Mouse (Mus musculus) cerebellum, adult 11-12 months (tissue): ENCODE data around the gene Ifrd2.

Experiments used
- DNase-seq: peaks from one replicate; pipeline ENCODE4 v3.0.0; 2022

The Ifrd2 gene

DNA sequence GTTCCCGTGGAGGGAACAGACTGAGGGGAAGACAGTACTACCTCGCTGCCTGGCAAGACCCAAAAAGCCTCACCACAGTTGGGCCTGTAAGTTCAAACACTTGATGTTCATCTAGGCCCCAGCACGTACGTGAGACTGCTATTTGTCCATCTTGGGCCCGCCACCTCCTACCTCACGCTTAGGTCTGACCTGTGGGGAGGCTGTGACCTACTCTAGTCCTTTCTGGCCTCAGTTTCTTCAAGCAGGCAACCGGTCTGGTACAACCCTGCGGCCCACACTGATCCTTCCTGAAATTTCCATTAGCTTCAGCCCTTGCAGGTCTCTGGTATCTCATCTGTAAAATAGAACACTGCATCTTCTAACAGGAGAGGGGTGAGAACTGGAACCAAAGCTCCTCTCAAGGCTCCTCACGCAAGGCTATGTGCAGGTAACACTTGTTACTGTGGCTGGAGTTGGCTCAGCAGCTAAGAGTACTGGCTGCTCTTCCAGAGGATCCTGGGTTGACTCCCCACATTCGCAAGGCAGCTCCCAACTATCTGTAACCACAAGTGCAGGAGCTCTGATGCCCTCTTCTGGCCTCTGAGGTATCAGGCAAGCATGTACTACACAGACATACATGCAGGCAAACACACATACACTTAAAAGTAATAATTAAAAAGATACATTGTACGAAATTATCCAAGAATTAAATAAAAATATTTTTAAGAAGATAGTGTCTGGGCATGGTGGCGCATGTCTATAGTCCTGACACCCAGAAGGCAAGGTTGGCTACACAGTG lies 38.1 kb downstream of the Ifrd2 start:
- DNase-seq, result no peak

DNA sequence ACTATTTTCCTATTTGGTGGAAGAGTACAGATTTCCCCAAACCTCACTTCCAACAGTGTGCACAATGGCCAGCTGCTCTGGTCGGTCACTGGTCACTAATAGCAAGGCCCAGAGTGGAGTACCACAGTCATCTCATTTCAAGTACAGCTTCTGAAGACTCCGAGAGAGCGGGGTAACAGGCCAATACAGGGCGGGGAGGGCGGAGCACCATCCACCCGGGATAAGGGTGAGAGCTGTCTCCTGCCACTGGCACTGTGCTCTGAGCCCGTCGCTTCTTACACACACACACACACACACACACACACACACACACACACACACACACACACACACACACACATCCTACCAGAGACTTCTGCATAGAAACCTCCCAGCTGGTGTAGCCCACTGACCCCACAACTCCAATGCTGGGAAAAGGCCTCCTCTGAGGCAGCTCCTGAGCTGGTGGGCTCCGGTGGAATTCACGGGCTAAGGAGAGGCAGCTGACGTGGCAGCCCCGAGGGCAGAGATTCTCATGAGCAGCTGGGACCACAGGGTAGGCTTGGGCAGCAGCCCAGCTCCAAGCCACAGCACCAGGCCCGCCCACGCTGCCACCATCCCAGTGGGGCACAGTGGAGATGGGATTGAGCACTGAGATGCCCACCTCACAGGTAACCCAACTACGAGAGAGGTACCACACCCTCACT lies 38.9 kb downstream of the Ifrd2 start:
- DNase-seq, result peak; percentile 45

DNA sequence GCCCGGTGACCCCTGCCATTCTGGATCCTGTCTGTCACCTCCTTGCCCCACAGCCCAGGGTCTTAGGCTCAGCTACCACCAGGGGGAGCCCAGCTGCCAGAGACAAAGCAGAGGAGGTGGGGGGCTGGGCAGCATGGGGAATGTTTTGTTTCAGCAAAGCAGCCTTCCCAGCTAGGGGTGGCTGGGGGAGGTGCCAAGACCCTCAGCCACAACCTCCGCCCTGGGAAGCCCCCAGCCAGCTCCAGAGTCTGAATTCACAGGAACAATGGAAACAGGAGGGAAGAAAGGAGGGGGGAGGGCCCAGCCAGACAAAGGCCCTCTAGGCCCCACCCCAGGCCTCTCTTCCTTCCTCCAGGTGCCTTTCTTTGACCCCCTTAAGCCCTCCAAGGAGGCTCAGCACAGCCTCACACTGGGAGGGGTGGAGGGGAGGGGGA lies 39.4 kb downstream of the Ifrd2 start:
- DNase-seq, result peak; percentile 81

DNA sequence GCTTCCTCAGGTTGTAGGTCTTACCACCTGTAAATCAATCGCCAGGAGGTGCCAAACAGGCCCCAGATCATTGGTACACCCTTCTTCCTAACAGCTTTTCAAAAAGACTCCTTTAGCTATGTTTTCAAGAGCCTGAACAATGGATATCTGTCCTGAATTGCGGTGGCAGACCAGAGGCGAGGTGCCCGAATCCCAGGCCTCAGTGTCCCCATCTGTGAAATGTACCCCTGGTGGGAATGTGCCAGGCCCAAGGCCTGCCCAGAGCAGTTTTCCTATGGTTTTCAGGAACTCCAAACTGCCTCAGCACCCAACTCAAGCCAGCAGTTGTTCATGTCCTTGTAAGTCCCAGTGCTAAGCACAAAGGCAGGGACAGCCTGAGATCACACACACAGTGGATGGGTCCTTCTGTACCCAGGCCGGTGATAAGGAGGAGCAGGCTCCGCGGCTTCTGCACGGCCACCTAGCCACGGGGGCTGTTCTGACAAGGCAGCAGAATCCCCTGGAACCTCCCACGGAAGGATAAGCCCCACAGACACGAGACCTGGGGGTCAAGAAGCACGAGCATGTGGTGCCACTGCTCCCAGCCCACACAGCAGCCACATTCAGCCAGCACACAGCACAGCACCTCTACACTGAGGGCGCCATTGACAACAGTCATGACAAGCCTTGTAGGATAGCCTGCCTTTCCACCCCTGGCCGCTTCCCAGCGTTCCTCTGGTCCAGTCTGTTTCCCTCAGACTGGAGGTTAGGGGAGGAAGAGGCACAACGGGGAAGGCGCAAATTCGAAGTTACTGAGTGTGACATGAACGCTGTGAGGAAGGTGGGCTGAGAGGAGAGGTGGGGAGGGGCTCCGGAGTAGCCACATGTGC lies 40.2 kb downstream of the Ifrd2 start:
- peak; percentile 51 for DNase-seq

DNA sequence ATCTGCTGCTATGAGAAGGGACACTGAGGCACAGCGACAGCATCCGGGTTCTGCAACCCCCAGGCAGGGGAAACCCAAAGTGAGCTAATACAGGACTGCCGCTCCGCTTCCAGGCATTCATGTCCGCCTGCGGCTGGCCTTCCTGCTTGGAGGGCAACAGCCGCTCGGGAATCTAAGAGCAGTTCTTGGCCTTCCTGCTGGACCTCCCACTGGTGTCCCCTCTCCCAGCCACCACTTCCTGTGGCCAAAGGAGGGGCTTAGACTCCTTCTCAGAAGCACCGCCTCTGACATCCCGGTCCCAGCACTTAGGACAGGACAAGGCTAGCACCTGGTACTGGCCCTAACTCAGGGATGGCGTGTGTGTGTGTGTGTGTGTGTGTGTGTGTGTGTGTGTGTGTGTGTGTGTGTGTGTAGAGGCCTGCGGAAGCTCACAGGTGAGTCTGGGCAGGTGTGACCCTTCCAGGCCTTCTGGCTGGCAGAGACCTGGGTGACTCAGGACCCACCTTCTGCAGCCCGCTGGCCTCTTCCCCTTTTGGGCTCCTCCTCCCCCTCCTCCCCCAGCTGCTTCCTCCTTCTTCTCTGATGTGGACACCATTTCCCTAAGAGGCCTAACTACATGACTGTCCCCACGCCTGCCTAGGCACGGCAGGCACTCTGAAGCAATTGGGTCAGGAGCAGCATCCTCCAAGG lies 41.4 kb downstream of the Ifrd2 start:
- DNase-seq, result peak; percentile 48

DNA sequence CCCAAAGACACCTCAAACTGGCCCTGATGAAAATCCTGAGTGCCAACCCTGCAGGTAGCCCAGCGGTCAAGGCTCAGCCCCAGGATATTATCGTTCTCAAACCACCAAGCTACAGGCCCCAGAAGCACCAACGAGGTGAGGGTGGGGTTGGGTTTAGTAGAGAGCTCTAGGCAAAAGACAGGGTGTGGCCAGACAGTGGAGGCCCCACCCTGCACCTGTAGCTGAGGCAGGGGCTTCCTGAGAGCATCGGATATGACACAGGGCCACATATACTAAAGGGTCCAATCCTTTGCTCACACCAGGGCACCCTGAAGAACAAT lies 41.9 kb downstream of the Ifrd2 start:
- peak; percentile 42 for DNase-seq

DNA sequence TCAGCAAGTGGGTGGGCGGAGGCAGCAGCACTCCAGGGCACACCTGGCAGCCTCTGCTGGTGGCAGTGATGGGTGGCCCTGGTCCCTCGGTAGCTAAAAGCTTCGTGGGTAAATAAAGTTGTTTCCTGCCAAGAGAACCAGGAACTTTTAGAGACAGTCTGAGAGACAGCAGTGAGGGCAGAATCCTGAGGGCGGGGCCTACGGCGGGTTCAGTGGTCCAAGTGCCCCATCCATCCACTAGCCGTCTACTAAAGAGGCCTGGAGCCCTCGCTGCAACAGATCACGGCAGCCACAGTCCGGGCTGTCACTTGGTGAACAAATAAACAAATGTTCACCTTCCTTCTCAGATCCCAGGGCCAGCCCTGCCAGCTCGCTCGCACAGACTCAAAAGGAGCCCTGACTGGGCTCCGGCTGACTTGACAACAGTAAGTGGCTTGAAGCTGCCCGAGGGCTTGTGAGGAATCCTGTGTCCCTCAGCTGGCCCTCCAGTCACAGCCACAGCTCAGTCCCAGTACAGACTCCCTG lies 42.5 kb downstream of the Ifrd2 start:
- peak; percentile 51 for DNase-seq

DNA sequence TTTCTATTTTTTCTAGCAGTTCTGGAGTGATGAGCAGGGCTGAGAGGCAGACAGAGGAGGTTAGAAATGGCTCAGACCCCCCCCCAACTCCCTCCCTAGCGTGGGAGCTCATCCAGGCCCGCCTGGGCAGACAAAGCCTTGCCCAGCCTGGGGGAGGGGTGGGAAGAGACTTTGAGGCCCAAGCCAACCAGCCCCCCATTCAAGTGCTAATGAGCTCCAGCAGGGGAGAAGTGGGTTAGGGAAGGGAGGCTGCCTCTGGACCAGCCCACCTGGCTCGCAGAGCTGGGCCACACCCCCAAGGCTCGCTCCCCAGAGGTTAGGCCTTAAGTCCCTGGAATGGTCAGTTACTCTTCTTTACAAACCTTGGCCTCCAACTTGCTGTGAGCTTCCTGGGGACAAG lies 43.1 kb downstream of the Ifrd2 start:
- DNase-seq, result peak; percentile 64

DNA sequence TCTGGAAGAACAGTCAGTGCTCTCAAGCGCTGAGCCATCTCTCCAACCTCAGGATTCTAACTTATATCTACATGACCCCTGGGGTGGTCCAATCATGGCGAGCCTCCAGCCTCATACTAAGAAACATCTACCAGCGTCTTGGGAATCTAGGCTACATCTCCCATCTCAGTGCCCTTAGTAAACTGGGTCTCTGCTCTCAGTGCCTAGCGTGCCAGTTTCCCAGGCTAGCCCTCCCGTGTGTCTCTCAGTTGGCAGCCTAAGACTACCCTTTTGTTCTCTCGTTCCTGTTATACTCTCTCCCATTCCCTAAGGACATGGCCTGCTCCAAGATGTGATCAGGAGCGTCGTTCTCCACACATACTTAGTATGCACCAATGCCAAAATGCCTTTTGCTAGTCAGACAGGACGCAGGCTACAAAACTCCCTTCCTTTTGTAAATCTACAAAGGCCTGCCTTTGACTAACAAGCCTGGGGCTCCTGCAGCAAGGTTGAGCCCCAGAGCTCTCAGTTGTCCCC lies 43.9 kb downstream of the Ifrd2 start:
- peak; percentile 32 for DNase-seq

DNA sequence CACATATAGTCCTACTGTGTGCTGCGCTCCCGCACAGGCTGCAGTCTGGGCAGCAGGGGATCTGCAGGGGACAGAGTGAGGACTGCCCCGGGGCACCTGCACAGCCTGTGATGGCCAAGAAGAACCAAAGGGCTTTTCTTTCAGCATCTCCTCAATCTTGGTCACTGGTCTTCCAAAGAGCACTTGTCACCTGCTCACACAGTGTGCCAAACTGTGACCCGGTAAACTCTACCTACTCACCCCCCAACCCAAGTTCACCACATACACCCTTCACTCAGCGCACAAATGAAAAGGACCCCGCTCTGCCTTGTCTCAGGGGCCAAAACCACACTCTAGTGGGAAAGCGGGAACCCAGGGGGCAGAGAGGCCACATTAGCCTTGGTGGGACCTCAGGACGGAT lies 44.4 kb downstream of the Ifrd2 start:
- DNase-seq, result peak; percentile 30

DNA sequence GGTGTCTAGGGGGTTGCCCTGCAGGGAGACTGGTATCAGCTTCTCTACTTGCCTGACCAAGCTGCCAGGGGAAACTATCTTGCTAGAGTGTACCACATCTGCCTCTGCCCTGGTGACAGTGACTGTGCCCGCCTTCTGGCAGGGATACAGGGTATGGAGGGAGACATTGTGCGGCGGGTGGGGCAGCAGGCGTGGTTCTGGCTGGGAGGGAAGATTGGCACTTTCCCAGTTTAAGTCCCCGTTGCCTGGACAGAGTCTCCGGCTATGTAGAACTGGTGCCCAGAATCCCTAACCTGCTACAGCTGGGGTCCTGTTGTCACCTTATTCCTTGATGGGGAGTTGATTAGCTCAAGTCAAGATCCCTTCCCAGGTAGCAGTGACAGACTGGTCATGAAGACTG lies 45.0 kb downstream of the Ifrd2 start:
- peak; percentile 73 for DNase-seq

DNA sequence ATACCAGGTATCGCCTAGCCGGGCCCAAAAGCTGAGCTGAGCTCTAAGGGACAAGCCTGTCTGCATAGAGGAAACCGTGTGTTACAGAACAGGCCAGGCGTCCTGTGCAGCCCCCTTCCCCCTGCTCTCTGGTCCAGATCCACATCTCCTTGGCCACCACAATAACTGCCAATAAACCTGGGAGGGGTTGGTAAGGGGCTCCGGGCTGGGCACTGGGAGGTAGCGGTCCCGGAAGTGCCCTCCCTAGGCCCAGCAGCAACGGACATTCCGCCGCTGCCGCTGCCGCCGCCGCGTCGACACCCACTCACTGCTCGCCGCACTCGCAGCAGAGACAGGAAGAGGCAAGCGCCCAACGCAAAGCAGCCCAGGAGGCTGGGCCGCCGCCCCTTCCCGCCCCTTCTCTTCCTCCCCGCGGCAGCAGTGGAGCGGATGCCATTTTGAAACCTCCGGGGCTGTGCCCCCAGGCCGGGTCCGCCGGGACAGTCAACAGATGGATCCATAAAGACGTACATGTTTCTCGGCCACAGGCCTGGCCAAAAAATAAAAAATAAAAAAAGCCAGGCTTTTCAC lies 45.7 kb downstream of the Ifrd2 start:
- peak; percentile 65 for DNase-seq

DNA sequence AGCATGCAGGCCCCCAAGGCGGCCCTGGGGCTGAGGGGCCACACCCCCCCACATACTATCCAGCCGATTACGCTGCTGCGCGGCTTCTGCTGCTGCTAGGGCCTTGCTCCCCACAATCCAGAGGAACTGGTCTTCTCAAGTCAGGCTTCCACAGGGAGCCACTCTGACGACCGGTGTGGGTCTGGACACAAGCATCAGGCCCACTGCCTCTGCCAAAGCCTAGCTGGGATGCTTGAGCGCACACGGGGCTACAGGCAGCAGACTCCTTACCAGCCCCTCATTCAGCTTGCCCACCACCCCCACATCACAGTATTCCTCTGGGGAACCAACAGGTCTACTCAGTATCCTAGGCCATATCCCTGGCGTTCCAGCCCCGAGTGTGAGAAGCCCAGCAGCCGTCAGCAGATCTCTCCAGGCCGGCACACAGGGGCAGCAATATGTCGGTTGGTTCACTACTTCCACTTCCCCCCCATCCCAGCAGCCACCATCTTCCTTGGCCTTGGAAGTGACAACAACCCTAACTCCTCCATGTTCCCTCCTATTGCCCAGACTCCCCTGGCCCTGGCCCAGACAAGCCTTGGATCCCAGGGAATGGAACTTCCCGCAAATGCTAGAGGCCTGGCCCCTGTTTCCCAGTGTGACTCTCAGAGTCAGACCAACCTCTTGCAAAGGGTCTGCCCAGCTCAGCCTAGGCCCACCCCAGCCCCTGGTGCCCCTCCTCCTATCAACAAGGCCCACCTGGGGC lies 46.4 kb downstream of the Ifrd2 start:
- DNase-seq, result peak; percentile 66

DNA sequence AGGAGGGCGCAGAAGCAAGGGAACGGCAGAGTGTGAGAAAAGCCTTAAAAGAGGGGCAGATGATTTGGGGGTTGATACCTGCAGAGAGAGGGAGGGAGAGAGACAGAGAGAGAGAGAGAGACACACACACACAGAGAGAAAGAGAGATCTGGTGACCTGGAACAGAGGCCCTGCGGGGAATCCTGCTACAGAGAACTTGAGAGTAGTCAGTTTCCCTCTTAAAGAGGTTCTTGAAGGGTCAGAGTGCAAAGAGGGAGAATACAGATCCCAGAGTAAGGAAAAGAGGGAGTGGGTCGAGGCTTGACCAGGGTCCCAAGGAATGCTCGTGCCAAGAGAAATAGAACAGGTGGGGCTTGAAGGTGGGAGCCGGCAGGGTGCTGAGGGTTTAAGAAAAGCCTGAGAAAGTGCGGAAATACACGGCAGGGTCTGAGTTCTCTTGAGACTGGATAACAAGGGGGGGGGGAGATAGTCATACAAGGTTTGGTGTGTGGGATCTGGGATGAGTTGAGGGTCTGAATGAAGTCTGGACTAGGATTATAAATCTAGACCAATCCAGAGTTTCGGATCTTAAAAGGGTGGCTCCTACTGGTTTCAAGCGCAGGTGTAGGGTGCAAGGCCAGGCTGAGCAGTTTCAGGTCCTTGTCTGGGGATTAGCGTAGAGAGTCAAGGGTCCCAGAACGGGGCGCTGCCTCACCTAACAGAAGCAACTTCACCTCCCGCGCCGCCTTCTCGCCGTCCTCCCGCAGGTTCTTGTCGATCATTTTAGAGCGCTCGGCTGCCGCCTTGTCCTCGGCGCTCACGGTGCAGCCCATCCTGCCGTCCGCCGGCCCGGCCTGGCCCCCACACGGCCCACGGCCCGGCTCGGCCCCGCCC lies 47.2 kb downstream of the Ifrd2 start:
- peak; percentile 42 for DNase-seq

DNA sequence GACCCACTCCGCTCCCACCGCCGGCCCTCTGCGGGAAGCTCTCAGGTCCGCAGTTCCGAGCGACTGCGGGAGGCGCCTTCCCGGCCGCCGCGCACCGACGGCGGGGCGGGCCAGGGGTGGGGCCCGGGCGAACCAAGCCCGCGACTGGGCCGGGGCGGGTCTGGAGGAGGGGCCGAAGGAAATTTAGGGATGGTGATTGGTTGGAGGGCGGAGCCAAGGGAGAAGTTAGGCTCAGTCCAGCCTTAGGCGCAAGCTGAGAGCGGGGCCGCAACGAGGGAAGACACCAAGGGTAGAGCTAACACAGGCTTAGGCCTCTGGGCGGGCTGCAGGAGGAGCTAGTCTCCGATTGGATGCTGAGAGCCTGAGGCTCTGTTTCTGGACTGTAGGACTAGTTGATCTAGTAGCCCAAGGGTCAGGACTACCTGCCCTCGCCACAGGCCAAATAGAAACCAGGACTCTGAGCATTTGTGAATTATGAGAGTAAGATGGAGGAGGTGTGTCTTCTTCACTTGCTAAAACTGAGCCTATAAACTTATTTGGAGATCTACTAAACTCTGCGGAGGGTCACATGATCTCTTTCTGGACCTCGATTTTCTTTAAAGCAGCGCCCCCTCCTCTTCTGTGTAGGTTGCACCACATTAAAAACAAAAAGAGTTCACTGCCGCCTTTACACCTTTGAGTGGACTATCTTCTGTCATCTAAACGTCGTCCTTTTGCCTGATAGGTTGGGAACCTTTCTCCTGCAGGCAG lies 48.0 kb downstream of the Ifrd2 start, which contains the start of gene Gnai2:
Gnai2 (minus strand) TSS at position 89 of the 750 bp plus-strand sequence.
- peak; percentile 96 for DNase-seq

DNA sequence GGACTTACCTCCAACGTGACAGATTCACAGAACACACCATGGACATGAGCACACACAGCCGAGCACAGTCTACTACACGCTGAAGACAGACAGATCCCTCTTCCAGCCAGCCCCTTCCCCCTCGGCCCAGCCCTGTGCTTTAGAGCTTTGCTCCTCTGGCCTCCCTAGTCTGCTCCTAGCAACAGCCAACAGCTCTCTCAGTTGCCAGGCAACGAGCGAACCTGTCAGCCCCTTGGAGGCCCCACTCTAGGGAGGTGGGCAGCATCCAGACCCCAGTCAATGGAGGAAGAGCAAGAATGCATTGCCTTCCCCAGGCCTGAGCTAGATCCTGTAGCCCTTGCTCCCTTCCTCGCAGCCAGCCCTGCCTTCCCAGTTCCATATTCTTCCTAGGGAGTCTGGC lies 49.6 kb downstream of the Ifrd2 start:
- DNase-seq, result peak; percentile 51

DNA sequence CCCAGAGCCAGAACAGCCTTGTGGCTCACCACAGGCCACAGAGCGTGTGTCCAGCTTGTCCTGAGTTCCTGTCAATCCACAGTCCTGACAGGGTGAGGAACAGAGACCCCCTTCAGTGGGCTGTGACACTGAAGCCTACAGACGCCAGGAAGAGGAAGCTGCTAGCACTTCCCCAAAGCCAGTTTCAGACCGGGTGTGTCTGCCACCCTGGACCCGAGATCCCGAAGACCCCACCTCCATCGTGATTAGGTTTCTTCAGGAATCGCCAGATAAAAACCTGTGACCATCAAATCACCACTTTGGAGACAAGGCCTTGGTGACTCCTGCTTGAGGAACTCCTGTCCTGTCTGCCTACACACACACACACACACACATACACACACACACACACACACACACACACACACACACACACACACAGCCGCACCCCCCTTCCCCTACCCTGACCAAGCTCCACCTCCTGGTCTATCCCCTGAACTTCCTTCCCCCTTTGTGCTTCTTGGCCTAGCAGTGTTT lies 52.9 kb downstream of the Ifrd2 start:
- peak; percentile 25 for DNase-seq

DNA sequence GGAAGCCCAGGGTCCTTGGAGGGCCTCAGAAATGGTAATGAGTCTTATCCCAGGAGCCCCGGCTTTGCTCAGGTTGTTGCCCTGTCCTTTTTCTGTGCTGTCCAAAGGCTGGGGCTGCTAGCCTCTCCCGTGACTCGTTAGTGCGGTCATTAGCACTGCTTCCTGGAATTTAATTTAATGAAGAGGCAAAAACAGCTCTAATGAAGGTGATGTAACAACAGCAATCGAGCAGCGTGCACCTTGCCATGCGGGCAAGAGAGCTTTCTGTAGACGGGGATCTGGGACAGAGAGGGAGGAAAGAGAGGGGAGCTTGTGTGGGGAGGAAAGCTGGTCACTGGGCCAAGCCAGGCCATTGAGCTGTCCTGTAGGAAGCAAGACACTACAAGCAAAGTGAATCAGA lies 54.2 kb downstream of the Ifrd2 start:
- DNase-seq, result no peak
